Mouse (Mus musculus): ENCODE data around the gene Cfap298. TPM values are rescaled to one million over a fixed set of nuclear protein-coding genes. Genes with fewer than 3 reads are reported as not detected.

The Cfap298 gene
- total RNA-seq (2023) = 14.0 TPM

DNA sequence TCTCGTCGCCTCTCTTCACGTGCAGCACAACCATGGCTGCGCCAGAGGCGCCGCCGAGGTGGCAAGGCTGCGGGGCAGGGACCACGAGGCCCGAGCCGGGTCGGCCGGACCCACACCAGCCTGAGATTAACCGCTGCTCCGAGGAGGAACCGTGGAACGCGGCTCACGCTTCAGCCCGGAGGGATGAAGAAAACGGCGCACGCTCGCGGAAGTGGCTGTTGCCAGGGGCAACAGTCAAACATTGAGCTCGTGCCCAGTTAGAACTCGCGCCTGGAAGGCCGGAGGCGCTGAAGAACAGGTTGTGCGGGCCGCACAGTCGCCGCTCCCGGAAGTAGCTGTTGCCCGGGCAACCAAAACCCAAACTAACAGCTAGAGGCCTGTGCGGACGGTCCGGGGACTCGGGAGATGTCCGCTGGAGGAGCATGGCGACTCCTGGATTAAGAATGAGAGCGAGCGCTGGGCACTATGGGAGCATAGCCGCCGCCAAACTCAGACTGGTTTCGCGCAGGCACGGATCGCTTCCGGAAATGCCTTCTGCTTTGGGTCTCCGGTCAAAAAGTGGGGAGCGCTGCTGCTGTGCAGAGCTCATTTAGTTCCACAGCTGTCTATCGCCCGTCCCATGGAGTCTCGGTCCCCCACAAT is at the start of gene Cfap298:
TSS of gene Cfap298 (minus strand) at position 428 of the 642 bp plus-strand sequence.

Other genes starting within 250 kb of the Cfap298 start
- 22.6 TPM for gene Mis18a, start 207.7 kb downstream of the Cfap298 start, total RNA-seq (2023)
- gene Mrap, start 196.9 kb downstream of the Cfap298 start, total RNA-seq (2023) = not detected
- 42.1 TPM for gene Urb1, start 124.7 kb downstream of the Cfap298 start, total RNA-seq (2023)
- gene Eva1c, start 108.4 kb downstream of the Cfap298 start, total RNA-seq (2023) = not detected
- gene Synj1, start 76.2 kb upstream of the Cfap298 start, total RNA-seq (2023) = 62.2 TPM
- gene Paxbp1, start 109.4 kb upstream of the Cfap298 start, total RNA-seq (2023) = 126 TPM
- gene 4932438H23Rik, start 160.0 kb upstream of the Cfap298 start, total RNA-seq (2023) = not detected

All from CD8-positive naive resting alpha-beta T cell, adult 57 days (primary cell).